Mouse (Mus musculus) G1E (cell line): ENCODE measurements around the gene Scaf8.

Experiments
- CTCF ChIP-seq: IDR thresholded peaks from 2 replicates; pipeline ENCODE4 v1.5.1; 2012; ENCODE audit warnings: low read depth, low read length, inconsistent platforms, mixed read lengths
- GATA1 ChIP-seq: IDR thresholded peaks from 2 replicates; pipeline ENCODE4 v1.6.1; 2012; ENCODE audit warnings: borderline replicate concordance, low read length, inconsistent platforms, mixed read lengths
- GATA2 ChIP-seq: IDR thresholded peaks from 2 replicates; pipeline ENCODE4 v1.6.1; 2012; ENCODE audit warnings: low read depth, low read length, inconsistent platforms, borderline replicate concordance
- POLR2AphosphoS5 ChIP-seq: IDR thresholded peaks from 2 replicates; pipeline ENCODE4 v1.6.1; 2012; ENCODE audit warnings: low read depth, low read length, inconsistent platforms; ENCODE audit not compliant: insufficient replicate concordance
- TAL1 ChIP-seq: conservative IDR thresholded peaks from 2 replicates; pipeline ENCODE4 v1.6.1; 2012; ENCODE audit warnings: low read depth, low read length, inconsistent platforms, mixed read lengths

- TF ChIP-seq CTCF (no peak), GATA1 (no peak), GATA2 (no peak), POLR2AphosphoS5 (no peak), TAL1 (no peak)
These were observed 97.3 kb downstream of the Scaf8 start for GRCm38 (mm10) chr17:3212105-3212504.
